9 mouse cellular contexts compared by ENCODE assay signal in genomic region chr14:18511094-18511493, GRCm38 (mm10).
DNase-seq lines count a peak whose midpoint lies in the region; ATAC-seq lines count a peak whose summit lies in the region.
"Had no signal": no experiment of that assay in that cellular context is flagged by ENCODE, and none has a peak within 500 bp of the region (broad histone marks: within the 10 kb centered on the region; RNA-seq: fewer than 3 reads in every experiment).

No protein-coding gene starts in this region.

- no peak overlapping the region for H3K9ac ChIP-seq in neural tube, embryonic 15.5 days (replicated peaks)
- no peak overlapping the region for H3K9ac ChIP-seq in intestine, embryonic 16.5 days (ENCODE audit: low read depth, low read length)
- H3K9ac ChIP-seq: heart, embryonic 15.5 days had no signal

- H3K9me3 ChIP-seq in heart, embryonic 10.5 days = no peaks in the 10 kb centered on the region
- H3K9me3 ChIP-seq in neural tube, embryonic 15.5 days (replicated peaks) = no peaks in the 10 kb centered on the region
- H3K9me3 ChIP-seq in intestine, embryonic 16.5 days (ENCODE audit: control insufficient read depth, low read length) = no peaks in the 10 kb centered on the region
- H3K9me3 ChIP-seq: heart, embryonic 15.5 days had no signal

- H3K4me3 ChIP-seq in heart, embryonic 10.5 days = no peak overlapping the region
- H3K4me3 ChIP-seq in neural tube, embryonic 15.5 days (replicated peaks) = no peak overlapping the region
- H3K4me3 ChIP-seq in intestine, embryonic 16.5 days (ENCODE audit: low read length) = no peak overlapping the region
- H3K4me3 ChIP-seq: heart, embryonic 15.5 days had no signal

- H3K4me1 ChIP-seq in heart, embryonic 10.5 days = no peaks in the 10 kb centered on the region
- H3K4me1 ChIP-seq in neural tube, embryonic 15.5 days = no peaks in the 10 kb centered on the region
- H3K4me1 ChIP-seq in intestine, embryonic 16.5 days (ENCODE audit: control insufficient read depth, insufficient read depth, low read length) = no peaks in the 10 kb centered on the region
- H3K4me1 ChIP-seq: heart, embryonic 15.5 days had no signal

- H3K27ac ChIP-seq in heart, embryonic 10.5 days = no peak overlapping the region
- H3K27ac ChIP-seq in neural tube, embryonic 15.5 days (replicated peaks) = no peak overlapping the region
- no peak overlapping the region for H3K27ac ChIP-seq in intestine, embryonic 16.5 days (ENCODE audit: low read length)
- H3K27ac ChIP-seq: heart, embryonic 15.5 days had no signal

- ATAC-seq in neural tube, embryonic 15.5 days (ENCODE audit: low FRiP score) = no peak
- ATAC-seq in intestine, embryonic 16.5 days = peak; percentile 53
- ATAC-seq in erythroblast, adult 5-6 weeks (replicated peaks; ENCODE audit: low FRiP score, poor library complexity, severe bottlenecking) = no peak

- DNase-seq in heart, embryonic 10.5 days (ENCODE audit: low spot score) = peak; percentile 72
- DNase-seq in heart, adult 18-20 months = no peak
- DNase-seq in neural tube, embryonic 10.5 days (ENCODE audit: extremely low spot score, low spot score) = peak; percentile 12
- no peak for DNase-seq in B cell, adult 2 months
- DNase-seq in kidney, postnatal 25 days = no peak

- no peaks in the 10 kb centered on the region for H3K36me3 ChIP-seq in heart, embryonic 10.5 days
- no peaks in the 10 kb centered on the region for H3K36me3 ChIP-seq in neural tube, embryonic 15.5 days
- H3K36me3 ChIP-seq in intestine, embryonic 16.5 days (ENCODE audit: control insufficient read depth, insufficient read depth, low read length) = no peaks in the 10 kb centered on the region
- H3K36me3 ChIP-seq: heart, embryonic 15.5 days had no signal

- no peaks in the 10 kb centered on the region for H3K27me3 ChIP-seq in heart, embryonic 10.5 days (ENCODE audit: insufficient read depth, poor library complexity, severe bottlenecking)
- no peaks in the 10 kb centered on the region for H3K27me3 ChIP-seq in neural tube, embryonic 15.5 days (replicated peaks)
- H3K27me3 ChIP-seq in intestine, embryonic 16.5 days (replicated peaks; ENCODE audit: control insufficient read depth, insufficient read depth, low read length) = no peaks in the 10 kb centered on the region
- H3K27me3 ChIP-seq: heart, embryonic 15.5 days had no signal

- no peak overlapping the region for H3K4me2 ChIP-seq in neural tube, embryonic 15.5 days
- H3K4me2 ChIP-seq in intestine, embryonic 16.5 days (ENCODE audit: low read depth, low read length) = no peak overlapping the region
- H3K4me2 ChIP-seq: heart, embryonic 15.5 days had no signal

Comparison
In these comparisons a context has a peak if more than half of its experiments do, and no peak if none do; other contexts are left out.
1. DNase-seq: peak in heart, embryonic 10.5 days (single experiment) and neural tube, embryonic 10.5 days (single experiment); none in heart, adult 18-20 months (0 of 2), B cell, adult 2 months (0 of 2) and kidney, postnatal 25 days (0 of 2).